Mouse (Mus musculus) v-Abl transformed pro-B cells (cell line): Measurements from ENCODE around the gene Selenof.

Experiments
- in situ Hi-C, 2 experiments: fragments of 400-800 bp; cut with MboI; formaldehyde crosslinking; loops; one replicate each; pipeline ENCODE4 v1.15.1; 2025; ENCODE audit not compliant: unreplicated experiment in 2 of 2

Gene Selenof

GRCm38 (mm10) chr3:144592992-144593785 is 23.1 kb downstream of the Selenof start:
- in situ Hi-C loops = loop anchor here in 1 of 2 experiments (25.0 kb wide), 1 partner anchor 1319 kb away; the partner anchor contains the start of gene Bcl10

GRCm38 (mm10) chr3:144597121-144597520 is 27.0 kb downstream of the Selenof start:
- in situ Hi-C loops = loop anchor here in 1 of 2 experiments (25.0 kb wide), 1 partner anchor 1315 kb away; the partner anchor contains the start of gene Bcl10

- in situ Hi-C loops = loop anchor here in 1 of 2 experiments (25.0 kb wide), 1 partner anchor 1314 kb away; the partner anchor contains the start of gene Bcl10
Observed at GRCm38 (mm10) chr3:144597790-144598467, 27.8 kb downstream of the Selenof start.

GRCm38 (mm10) chr3:144602413-144602812 is 32.3 kb downstream of the Selenof start:
- in situ Hi-C loops = loop anchor here (10.0 to 25.0 kb wide), 2 partner anchors 68 to 535 kb away; no protein-coding TSS in a partner anchor

- in situ Hi-C loops = loop anchor here (10.0 to 25.0 kb wide), 2 partner anchors 68 to 534 kb away; no protein-coding TSS in a partner anchor
Observed at GRCm38 (mm10) chr3:144602819-144603218, 32.7 kb downstream of the Selenof start.

- in situ Hi-C loops = loop anchor here (10.0 to 25.0 kb wide), 2 partner anchors 69 to 534 kb away; no protein-coding TSS in a partner anchor
Observed at GRCm38 (mm10) chr3:144603558-144603957, 33.5 kb downstream of the Selenof start.

GRCm38 (mm10) chr3:144604205-144604604 is 34.1 kb downstream of the Selenof start:
- in situ Hi-C loops = loop anchor here (10.0 to 25.0 kb wide), 2 partner anchors 69 to 533 kb away; no protein-coding TSS in a partner anchor

GRCm38 (mm10) chr3:144605811-144606210 is 35.7 kb downstream of the Selenof start:
- in situ Hi-C loops = loop anchor here (10.0 to 25.0 kb wide), 2 partner anchors 71 to 531 kb away; no protein-coding TSS in a partner anchor

GRCm38 (mm10) chr3:144606449-144606848 is 36.3 kb downstream of the Selenof start:
- in situ Hi-C loops = loop anchor here (10.0 to 25.0 kb wide), 2 partner anchors 72 to 531 kb away; no protein-coding TSS in a partner anchor

GRCm38 (mm10) chr3:144608090-144608489 is 38.0 kb downstream of the Selenof start:
- in situ Hi-C loops = loop anchor here (10.0 to 25.0 kb wide), 2 partner anchors 73 to 529 kb away; no protein-coding TSS in a partner anchor

GRCm38 (mm10) chr3:144610759-144611158 is 40.7 kb downstream of the Selenof start:
- in situ Hi-C loops = loop anchor here in 1 of 2 experiments (25.0 kb wide), 1 partner anchor 527 kb away; no protein-coding TSS in a partner anchor

GRCm38 (mm10) chr3:144611626-144612271 is 41.6 kb downstream of the Selenof start:
- in situ Hi-C loops = loop anchor here in 1 of 2 experiments (25.0 kb wide), 1 partner anchor 526 kb away; no protein-coding TSS in a partner anchor

- in situ Hi-C loops = loop anchor here in 1 of 2 experiments (25.0 kb wide), 1 partner anchor 525 kb away; no protein-coding TSS in a partner anchor
Observed at GRCm38 (mm10) chr3:144612382-144612781, 42.3 kb downstream of the Selenof start.

GRCm38 (mm10) chr3:144614277-144614676 is 44.2 kb downstream of the Selenof start:
- in situ Hi-C loops = loop anchor here in 1 of 2 experiments (25.0 kb wide), 1 partner anchor 523 kb away; no protein-coding TSS in a partner anchor

- in situ Hi-C loops = loop anchor here (5.0 to 25.0 kb wide), 4 partner anchors 82 to 523 kb away; partner anchors contain the start of gene Sh3glb1 (in 1 of the 2)
Observed at GRCm38 (mm10) chr3:144614698-144615097, 44.6 kb downstream of the Selenof start.

GRCm38 (mm10) chr3:144615459-144615858 is 45.4 kb downstream of the Selenof start:
- in situ Hi-C loops = loop anchor here (5.0 to 25.0 kb wide), 4 partner anchors 83 to 522 kb away; partner anchors contain the start of gene Sh3glb1 (in 1 of the 2)

GRCm38 (mm10) chr3:144616654-144617425 is 46.7 kb downstream of the Selenof start:
- in situ Hi-C loops = loop anchor here (5.0 to 25.0 kb wide), 4 partner anchors 85 to 520 kb away; partner anchors contain the start of gene Sh3glb1 (in 1 of the 2)

GRCm38 (mm10) chr3:144617633-144618180 is 47.6 kb downstream of the Selenof start:
- in situ Hi-C loops = loop anchor here (5.0 to 25.0 kb wide), 4 partner anchors 85 to 520 kb away; partner anchors contain the start of gene Sh3glb1 (in 1 of the 2)
